Mouse (Mus musculus): Measurements from ENCODE around the gene Igsf8. TPM values are rescaled to one million over a fixed set of nuclear protein-coding genes. Genes with fewer than 3 reads are reported as not detected.

Igsf8 gene
- polyA plus RNA-seq, 1 experiment from 2014 or later, result 84.7 TPM

DNA sequence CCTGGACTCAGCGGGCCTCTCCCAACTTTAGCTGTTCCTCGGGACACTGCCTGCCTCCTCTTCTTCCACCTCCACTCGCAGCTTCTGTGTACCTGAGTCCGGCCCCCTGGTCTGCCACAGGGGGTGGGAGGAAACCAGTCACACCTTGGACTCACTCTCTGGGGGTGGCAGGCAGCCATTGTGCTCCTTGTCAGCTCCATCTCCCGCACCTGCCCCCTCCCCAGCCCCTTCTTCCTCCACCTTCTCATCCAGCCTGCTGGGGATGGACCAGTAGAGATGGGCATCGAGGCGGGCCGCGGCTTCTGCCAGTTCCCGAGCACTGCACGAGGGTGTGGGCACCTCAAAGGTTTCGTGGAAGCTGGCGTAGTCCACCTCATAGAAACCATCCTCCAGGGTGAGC lies 61.3 kb downstream of the Igsf8 start:
- no peak for ATAC-seq
- WGBS, result 60% methylated on average over 13 of the region's 13 CpGs
- Histone ChIP-seq H3K36me3 (ENCODE audit: control insufficient read depth, insufficient read depth, low read length) (peaks cover 2% of the 10 kb centered on the region; the same call in 1 of the 2 replicates), H3K9me3 (ENCODE audit: control insufficient read depth, low read length) (no peaks in the 10 kb centered on the region), H3K27me3 (replicated peaks; ENCODE audit: control insufficient read depth, insufficient read depth, low read length) (no peaks in the 10 kb centered on the region), H3K4me2 (ENCODE audit: low read length) (no peak overlapping the region), H3K4me3 (ENCODE audit: low read length) (no peak overlapping the region), H3K4me1 (ENCODE audit: control insufficient read depth, insufficient read depth, low read depth, low read length) (peaks cover 7% of the 10 kb centered on the region; the same call in 1 of the 2 replicates), H3K27ac (ENCODE audit: low read depth, low read length) (no peak overlapping the region), H3K9ac (ENCODE audit: low read depth, low read length) (no peak overlapping the region)

DNA sequence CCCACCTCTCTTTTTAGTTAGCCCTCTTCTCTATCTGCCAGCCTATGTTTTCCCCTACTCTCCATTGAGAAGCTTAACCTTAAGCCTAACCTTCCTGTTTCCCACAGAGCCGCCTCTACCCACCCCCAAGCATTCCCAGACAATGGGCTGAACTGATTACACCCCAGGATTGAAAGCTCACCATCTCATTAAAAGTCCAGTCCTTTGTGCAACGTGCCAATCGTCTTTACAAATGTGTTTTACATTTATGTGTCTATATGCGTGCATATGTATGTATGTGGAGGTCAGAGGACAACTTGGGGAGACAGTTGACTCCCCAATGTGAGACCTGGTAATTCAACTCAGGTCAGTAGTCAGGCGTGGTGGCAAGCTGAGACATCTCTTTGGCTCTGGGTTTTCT lies 61.9 kb downstream of the Igsf8 start:
- Histone ChIP-seq H3K4me2 (ENCODE audit: low read length) (no peak overlapping the region), H3K9me3 (ENCODE audit: control insufficient read depth, low read length) (no peaks in the 10 kb centered on the region), H3K4me1 (ENCODE audit: control insufficient read depth, insufficient read depth, low read depth, low read length) (peaks cover 6% of the 10 kb centered on the region), H3K27me3 (replicated peaks; ENCODE audit: control insufficient read depth, insufficient read depth, low read length) (no peaks in the 10 kb centered on the region), H3K27ac (ENCODE audit: low read depth, low read length) (no peak overlapping the region), H3K36me3 (ENCODE audit: control insufficient read depth, insufficient read depth, low read length) (no peaks in the 10 kb centered on the region; the same call in 1 of the 2 replicates), H3K4me3 (ENCODE audit: low read length) (no peak overlapping the region), H3K9ac (ENCODE audit: low read depth, low read length) (no peak overlapping the region)
- no peak for ATAC-seq
- 25% methylated on average over 5 of the region's 5 CpGs for WGBS

DNA sequence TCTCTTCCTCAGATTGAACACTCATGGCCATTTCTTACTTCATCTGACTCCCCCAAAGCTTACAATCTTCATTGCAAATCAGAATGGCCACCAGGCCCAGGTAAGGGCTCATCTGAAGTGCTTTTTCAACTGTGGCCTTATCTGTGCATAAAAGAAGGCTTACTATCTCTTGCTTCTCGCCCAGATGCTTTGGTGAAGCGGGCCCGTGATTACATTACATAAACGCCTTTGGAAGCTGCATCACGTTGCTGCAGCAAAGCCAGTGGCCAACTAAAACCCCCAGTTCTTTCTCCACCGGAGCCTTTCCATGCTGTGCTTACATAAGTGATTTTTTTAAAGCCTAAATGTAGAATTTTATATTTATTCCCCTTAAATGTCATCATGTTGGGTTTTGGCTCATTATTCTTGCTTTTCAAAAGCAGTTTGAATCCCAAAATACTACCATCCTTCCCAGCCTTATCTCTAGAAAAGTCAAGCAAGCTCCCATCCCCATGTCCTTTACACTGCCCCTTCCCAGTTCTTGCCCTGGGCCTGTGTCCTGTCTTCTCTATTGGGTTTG lies 62.4 kb downstream of the Igsf8 start:
- Histone ChIP-seq H3K27me3 (replicated peaks; ENCODE audit: control insufficient read depth, insufficient read depth, low read length) (no peaks in the 10 kb centered on the region), H3K4me1 (ENCODE audit: control insufficient read depth, insufficient read depth, low read depth, low read length) (peaks cover 9% of the 10 kb centered on the region), H3K9ac (ENCODE audit: low read depth, low read length) (no peak overlapping the region), H3K9me3 (ENCODE audit: control insufficient read depth, low read length) (no peaks in the 10 kb centered on the region), H3K27ac (ENCODE audit: low read depth, low read length) (no peak overlapping the region), H3K4me3 (ENCODE audit: low read length) (no peak overlapping the region), H3K4me2 (ENCODE audit: low read length) (no peak overlapping the region), H3K36me3 (ENCODE audit: control insufficient read depth, insufficient read depth, low read length) (no peaks in the 10 kb centered on the region)
- ATAC-seq, result no peak
- 61% methylated on average over 6 of the region's 6 CpGs for WGBS

DNA sequence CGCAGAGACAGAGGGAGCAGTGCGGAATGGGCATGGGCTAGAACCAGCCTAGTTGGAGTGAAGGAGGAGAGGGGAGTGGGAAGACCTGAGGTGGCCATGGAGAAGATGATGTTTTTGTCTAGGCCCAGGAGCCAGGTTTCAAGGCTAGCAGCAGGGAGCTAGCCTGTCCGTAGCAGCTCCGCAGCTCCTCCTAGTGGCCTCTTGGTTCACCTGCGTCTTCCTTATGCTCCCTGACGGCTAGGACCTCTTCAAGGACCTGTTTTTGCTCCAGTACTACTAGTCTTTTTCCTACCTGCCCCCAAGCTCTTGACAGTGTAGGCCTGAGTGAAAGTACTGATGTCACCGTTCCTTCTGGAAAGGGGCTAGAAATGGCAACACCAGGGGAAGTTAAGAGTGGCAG lies 63.3 kb downstream of the Igsf8 start:
- Histone ChIP-seq H3K4me2 (ENCODE audit: low read length) (no peak overlapping the region), H3K9ac (ENCODE audit: low read depth, low read length) (no peak overlapping the region), H3K27ac (ENCODE audit: low read depth, low read length) (no peak overlapping the region), H3K36me3 (ENCODE audit: control insufficient read depth, insufficient read depth, low read length) (no peaks in the 10 kb centered on the region), H3K27me3 (replicated peaks; ENCODE audit: control insufficient read depth, insufficient read depth, low read length) (no peaks in the 10 kb centered on the region), H3K4me1 (ENCODE audit: control insufficient read depth, insufficient read depth, low read depth, low read length) (peaks cover 18% of the 10 kb centered on the region), H3K9me3 (ENCODE audit: control insufficient read depth, low read length) (no peaks in the 10 kb centered on the region), H3K4me3 (ENCODE audit: low read length) (no peak overlapping the region)
- 14% methylated on average over 7 of the region's 7 CpGs for WGBS
- no peak for ATAC-seq

DNA sequence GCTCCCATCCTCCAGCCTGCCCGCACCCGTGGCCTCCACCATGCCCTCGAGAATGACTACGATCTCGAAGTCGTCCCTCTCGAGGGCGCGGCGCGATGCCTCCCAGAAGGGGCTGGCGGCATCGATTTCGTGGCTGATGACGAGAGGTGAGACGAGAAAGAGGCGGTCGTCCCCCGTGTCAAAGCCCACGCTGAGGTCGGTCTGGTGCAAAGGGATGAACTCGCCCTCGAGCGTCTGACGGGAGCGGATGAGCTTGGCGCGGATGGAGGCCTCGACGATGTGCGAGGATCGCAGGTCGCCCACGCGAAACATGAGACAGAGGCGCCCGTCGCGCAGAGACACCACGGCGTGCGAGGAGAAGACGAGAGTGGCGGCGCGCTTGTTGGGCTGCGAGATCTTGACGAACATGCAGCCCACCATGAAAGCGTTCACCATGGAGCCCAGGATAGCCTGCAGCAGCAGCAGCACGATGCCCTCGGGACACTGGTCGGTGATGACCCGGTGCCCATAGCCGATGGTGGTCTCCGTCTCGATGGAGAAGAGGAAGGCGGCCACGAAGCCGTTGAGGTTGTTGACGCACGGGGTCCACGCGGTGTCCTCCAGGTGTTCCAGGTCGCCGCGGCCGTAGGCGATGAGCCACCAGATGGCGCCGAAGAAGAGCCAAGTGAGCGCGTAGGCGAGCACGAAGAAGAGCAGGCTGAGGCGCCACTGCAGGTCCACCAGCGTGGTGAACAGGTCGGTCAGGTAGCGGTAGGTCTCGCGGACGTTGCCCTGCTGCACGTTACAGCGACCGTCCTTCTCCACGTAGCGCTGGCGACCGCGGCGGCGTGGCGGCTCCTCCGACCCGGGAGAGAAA lies 64.5 kb downstream of the Igsf8 start:
- Histone ChIP-seq H3K9ac (ENCODE audit: low read depth, low read length) (peak overlapping the region; percentile 70), H3K36me3 (ENCODE audit: control insufficient read depth, insufficient read depth, low read length) (no peaks in the 10 kb centered on the region), H3K4me3 (ENCODE audit: low read length) (peak overlapping the region; percentile 53), H3K27me3 (replicated peaks; ENCODE audit: control insufficient read depth, insufficient read depth, low read length) (no peaks in the 10 kb centered on the region), H3K9me3 (ENCODE audit: control insufficient read depth, low read length) (no peaks in the 10 kb centered on the region), H3K4me1 (ENCODE audit: control insufficient read depth, insufficient read depth, low read depth, low read length) (peaks cover 20% of the 10 kb centered on the region), H3K27ac (ENCODE audit: low read depth, low read length) (no peak overlapping the region), H3K4me2 (ENCODE audit: low read length) (peak overlapping the region; percentile 87)
- peak; percentile 76 for ATAC-seq
- 19% methylated on average over 94 of the region's 94 CpGs for WGBS

DNA sequence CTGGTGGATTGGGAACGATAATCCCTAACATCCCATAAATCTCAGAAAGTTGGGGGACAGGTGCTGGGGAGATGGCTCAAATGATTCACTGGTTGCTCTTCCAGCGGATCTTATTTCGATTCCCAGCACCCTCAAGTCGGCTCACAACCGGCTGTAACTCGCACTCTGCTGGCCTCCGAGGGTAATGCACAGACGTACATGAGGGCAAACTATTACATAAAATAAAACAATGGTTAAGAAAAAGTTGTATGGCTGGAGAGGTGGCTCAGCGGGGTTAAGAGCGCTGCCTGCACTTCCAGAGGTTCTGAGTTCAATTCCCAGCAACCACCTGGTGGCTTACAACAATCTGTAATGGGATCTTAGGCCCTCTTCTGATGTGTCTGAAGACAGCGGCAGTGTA lies 65.2 kb downstream of the Igsf8 start:
- WGBS, result 63% methylated on average over 11 of the region's 11 CpGs
- peak overlapping the region; percentile 53 for H3K4me3 ChIP-seq (ENCODE audit: low read length)
- H3K36me3 ChIP-seq (ENCODE audit: control insufficient read depth, insufficient read depth, low read length), result no peaks in the 10 kb centered on the region
- no peak overlapping the region for H3K9ac ChIP-seq (ENCODE audit: low read depth, low read length)
- no peaks in the 10 kb centered on the region for H3K9me3 ChIP-seq (ENCODE audit: control insufficient read depth, low read length)
- H3K4me2 ChIP-seq (ENCODE audit: low read length), result peak overlapping the region; percentile 87
- H3K4me1 ChIP-seq (ENCODE audit: control insufficient read depth, insufficient read depth, low read depth, low read length), result peaks cover 20% of the 10 kb centered on the region
- ATAC-seq, result no peak
- H3K27ac ChIP-seq (ENCODE audit: low read depth, low read length), result no peak overlapping the region
- no peaks in the 10 kb centered on the region for H3K27me3 ChIP-seq (replicated peaks; ENCODE audit: control insufficient read depth, insufficient read depth, low read length)

DNA sequence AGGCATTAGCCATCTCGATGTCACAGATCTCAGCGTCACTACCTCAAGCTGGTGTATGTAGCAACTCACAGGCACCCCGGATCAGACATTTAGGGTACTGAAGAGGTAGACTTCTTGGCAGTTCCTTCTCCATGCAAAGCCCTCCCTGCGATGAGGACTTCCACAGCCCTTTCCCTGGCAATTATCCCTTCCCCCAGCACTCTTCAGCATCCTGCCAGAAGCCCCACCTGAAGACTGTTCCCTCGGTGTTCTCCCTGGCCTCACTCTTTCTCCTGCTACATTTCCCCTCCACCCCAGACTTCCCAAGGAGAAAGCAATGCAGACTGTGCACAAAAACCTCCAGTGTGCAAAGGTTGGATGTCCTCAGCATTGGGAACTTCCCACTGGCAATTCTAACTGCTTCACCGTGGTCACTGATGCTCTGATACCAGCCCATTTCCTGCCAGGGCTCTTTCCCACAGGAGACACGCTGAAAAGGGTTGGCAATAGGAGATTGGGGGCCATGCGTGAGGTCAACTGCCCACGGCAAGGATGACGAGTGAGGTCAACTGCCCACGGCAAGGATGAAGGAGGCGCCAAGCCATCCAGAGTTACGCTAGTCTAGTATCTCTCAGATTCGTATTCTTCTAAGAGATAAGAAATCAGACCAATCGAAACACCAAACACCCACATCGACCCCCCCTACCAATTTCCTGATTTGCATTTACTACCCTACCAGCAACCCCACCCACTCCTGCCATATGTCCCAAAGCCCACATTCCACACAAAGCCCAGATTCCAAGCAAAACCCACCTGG lies 66.0 kb downstream of the Igsf8 start:
- Histone ChIP-seq H3K36me3 (ENCODE audit: control insufficient read depth, insufficient read depth, low read length) (no peaks in the 10 kb centered on the region), H3K27ac (ENCODE audit: low read depth, low read length) (no peak overlapping the region), H3K4me3 (ENCODE audit: low read length) (no peak overlapping the region), H3K27me3 (replicated peaks; ENCODE audit: control insufficient read depth, insufficient read depth, low read length) (no peaks in the 10 kb centered on the region), H3K4me1 (ENCODE audit: control insufficient read depth, insufficient read depth, low read depth, low read length) (peaks cover 20% of the 10 kb centered on the region), H3K9ac (ENCODE audit: low read depth, low read length) (no peak overlapping the region), H3K4me2 (ENCODE audit: low read length) (no peak overlapping the region), H3K9me3 (ENCODE audit: control insufficient read depth, low read length) (no peaks in the 10 kb centered on the region)
- ATAC-seq, result no peak
- 91% methylated on average over 16 of the region's 16 CpGs for WGBS

DNA sequence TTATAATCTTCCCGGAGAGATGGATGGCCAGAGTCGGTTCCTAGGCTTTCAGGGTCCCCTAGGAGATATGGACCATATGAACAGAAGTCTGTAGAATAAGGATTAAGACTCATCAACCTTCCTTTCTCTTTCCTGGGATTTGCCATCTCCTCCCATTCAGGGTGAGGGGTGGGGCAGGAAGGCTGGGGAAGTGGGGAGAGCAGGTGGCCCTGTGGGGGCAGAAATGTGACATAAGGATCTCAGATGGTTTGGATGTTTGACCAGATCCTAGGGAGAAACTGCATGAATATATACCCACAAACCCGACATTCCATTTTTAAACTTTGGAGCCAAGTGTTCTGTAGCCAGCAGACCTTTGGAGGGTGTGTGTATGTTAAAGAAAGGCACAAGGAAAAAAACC lies 66.6 kb downstream of the Igsf8 start:
- Histone ChIP-seq H3K27me3 (replicated peaks; ENCODE audit: control insufficient read depth, insufficient read depth, low read length) (no peaks in the 10 kb centered on the region), H3K4me3 (ENCODE audit: low read length) (no peak overlapping the region), H3K9ac (ENCODE audit: low read depth, low read length) (no peak overlapping the region), H3K27ac (ENCODE audit: low read depth, low read length) (no peak overlapping the region), H3K4me2 (ENCODE audit: low read length) (no peak overlapping the region), H3K36me3 (ENCODE audit: control insufficient read depth, insufficient read depth, low read length) (no peaks in the 10 kb centered on the region), H3K9me3 (ENCODE audit: control insufficient read depth, low read length) (no peaks in the 10 kb centered on the region), H3K4me1 (ENCODE audit: control insufficient read depth, insufficient read depth, low read depth, low read length) (peaks cover 20% of the 10 kb centered on the region)
- ATAC-seq, result no peak
- 80% methylated on average over 3 of the region's 3 CpGs for WGBS

DNA sequence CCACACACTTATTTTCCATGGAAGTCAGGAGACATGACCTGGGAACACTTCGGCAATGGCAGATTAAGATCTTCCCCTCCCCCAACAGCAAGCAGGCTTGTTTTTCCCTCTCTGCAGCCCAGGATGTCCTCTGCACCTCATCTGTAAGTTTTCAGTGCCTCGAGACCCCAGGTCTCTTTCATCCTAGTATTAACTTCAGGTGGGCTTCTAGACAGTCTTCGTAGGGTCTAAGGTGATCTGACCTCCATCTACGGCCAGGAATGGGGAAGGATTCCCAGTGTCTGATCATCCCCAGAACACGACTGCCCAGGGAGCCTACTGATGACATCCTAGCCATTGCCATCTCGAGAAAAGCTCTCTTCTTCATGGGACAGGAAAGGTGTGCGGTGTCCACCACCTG lies 67.0 kb downstream of the Igsf8 start:
- H3K4me3 ChIP-seq (ENCODE audit: low read length), result peak overlapping the region; percentile 44
- WGBS, result 87% methylated on average over 7 of the region's 7 CpGs
- H3K27ac ChIP-seq (ENCODE audit: low read depth, low read length), result no peak overlapping the region
- H3K4me1 ChIP-seq (ENCODE audit: control insufficient read depth, insufficient read depth, low read depth, low read length), result peaks cover 20% of the 10 kb centered on the region
- H3K9me3 ChIP-seq (ENCODE audit: control insufficient read depth, low read length), result no peaks in the 10 kb centered on the region
- H3K4me2 ChIP-seq (ENCODE audit: low read length), result peak overlapping the region; percentile 64
- H3K36me3 ChIP-seq (ENCODE audit: control insufficient read depth, insufficient read depth, low read length), result no peaks in the 10 kb centered on the region
- ATAC-seq, result no peak
- H3K27me3 ChIP-seq (replicated peaks; ENCODE audit: control insufficient read depth, insufficient read depth, low read length), result no peaks in the 10 kb centered on the region
- H3K9ac ChIP-seq (ENCODE audit: low read depth, low read length), result peak overlapping the region; percentile 62; the same call in 1 of the 2 replicates

Measured in hindbrain, embryonic 16.5 days (tissue).